Mouse (Mus musculus) cortical plate, adult 2 months (tissue): ENCODE measurements around the gene Tst. TPM values are rescaled to one million over a fixed set of nuclear protein-coding genes. Genes with fewer than 3 reads are reported as not detected.

Experiments used
- H3K27ac ChIP-seq: fragments of 200-500 bp; 2 replicates; pipeline ENCODE4 v1.5.1; 2012; ENCODE audit warnings: low read length, control low read depth, inconsistent platforms; ENCODE audit not compliant: insufficient read depth
- H3K4me1 ChIP-seq: fragments of 200-500 bp; 2 replicates; pipeline ENCODE4 v1.6.1; 2011; ENCODE audit warnings: low read length; ENCODE audit not compliant: control insufficient read depth, insufficient read depth
- H3K4me3 ChIP-seq: fragments of 200-500 bp; 2 replicates; pipeline ENCODE4 v1.5.1; 2011; ENCODE audit warnings: mild to moderate bottlenecking, low read length, control low read depth; ENCODE audit not compliant: insufficient read depth
- CTCF ChIP-seq: fragments of 200-500 bp; IDR thresholded peaks from 2 replicates; pipeline ENCODE4 v1.5.1; 2011; ENCODE audit warnings: mild to moderate bottlenecking, control low read depth, low read length; ENCODE audit not compliant: insufficient read depth; ENCODE audit errors: extremely low read depth
- POLR2A ChIP-seq: fragments of 200-500 bp; IDR thresholded peaks from 2 replicates; pipeline ENCODE4 v1.6.1; 2011; ENCODE audit warnings: mild to moderate bottlenecking, low read length, control low read depth; ENCODE audit not compliant: insufficient read depth; ENCODE audit errors: extremely low read depth
- polyA plus RNA-seq: library from polyadenylated mRNA; depleted of rRNA; stranded (reverse); fragments of >200 nt; gene quantifications from 2 replicates; pipeline ENCODE4 v1.2.3, GENCODE M21; 2012; rRNA removed

Tst gene
- polyA plus RNA-seq, 1 experiment: 67.6 TPM

- Histone ChIP-seq H3K4me3 (no peak overlapping the region), H3K27ac (no peak overlapping the region), H3K4me1 (no peaks in the 10 kb centered on the region)
- no peak for TF ChIP-seq POLR2A
- peak; percentile 70 for TF ChIP-seq CTCF
Observed at GRCm38 (mm10) chr15:78354958-78355357, 50.7 kb downstream of the Tst start.

DNA sequence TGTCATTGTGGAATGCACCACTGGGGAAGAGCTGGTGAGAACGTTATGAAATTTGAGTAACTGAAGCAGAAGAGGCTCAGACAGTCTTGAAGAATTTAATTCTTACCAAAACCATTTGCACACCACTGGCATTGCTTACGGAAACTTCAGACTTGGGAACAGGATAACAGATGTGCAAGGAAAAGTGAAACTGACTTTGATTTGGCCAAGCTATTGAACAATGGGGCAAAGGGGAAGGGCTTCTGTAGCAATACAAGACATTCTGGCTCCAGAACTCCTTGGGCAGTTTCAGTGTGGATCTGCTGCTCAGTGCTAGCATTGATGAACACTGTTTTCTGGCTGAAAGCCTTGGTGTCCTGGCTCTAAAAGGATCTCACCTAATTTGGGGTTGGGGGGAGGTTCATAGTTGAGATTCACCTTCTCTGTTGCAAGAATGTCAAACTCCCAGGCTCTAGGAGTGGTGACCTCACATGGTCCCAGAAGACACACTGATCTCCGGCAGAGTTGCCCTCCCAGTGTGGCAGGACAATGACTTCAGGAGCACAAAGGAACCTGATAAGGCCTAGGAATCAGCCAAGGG is 54.0 kb downstream of the Tst start:
- TF ChIP-seq POLR2A (no peak), CTCF (no peak)
- Histone ChIP-seq H3K4me1 (no peaks in the 10 kb centered on the region), H3K27ac (no peak overlapping the region), H3K4me3 (no peak overlapping the region)

Other genes with a start within 250 kb of the Tst start
- gene Ift27, start 231.8 kb downstream of the Tst start, polyA plus RNA-seq: 43.9 and 44.4 TPM in 2 replicates
- 121 and 122 TPM in 2 replicates for gene Pvalb, start 199.5 kb downstream of the Tst start, polyA plus RNA-seq
- 1.7 and 1.9 TPM in 2 replicates for gene Ncf4, start 161.1 kb downstream of the Tst start, polyA plus RNA-seq
- gene Csf2rb2, start 100.2 kb downstream of the Tst start, polyA plus RNA-seq: 0.50 and 0.72 TPM in 2 replicates
- 1.2 and 1.8 TPM in 2 replicates for gene Csf2rb, start 80.2 kb downstream of the Tst start, polyA plus RNA-seq
- gene Tex33, start 10.0 kb downstream of the Tst start, polyA plus RNA-seq: not detected in 2 replicates
- gene Mpst, start 509 bp upstream of the Tst start, polyA plus RNA-seq: 66.7 and 72.9 TPM in 2 replicates
- gene Kctd17, start 22.7 kb upstream of the Tst start, polyA plus RNA-seq: 489 and 526 TPM in 2 replicates
- 0.04 and 0.11 TPM in 2 replicates for gene Tmprss6, start 62.7 kb upstream of the Tst start, polyA plus RNA-seq
- 0.11 and 0.29 TPM in 2 replicates for gene Il2rb, start 89.4 kb upstream of the Tst start, polyA plus RNA-seq
- gene C1qtnf6, start 125.5 kb upstream of the Tst start, polyA plus RNA-seq: 3.6 and 3.9 TPM in 2 replicates
- 13.8 and 20.9 TPM in 2 replicates for gene Sstr3, start 138.8 kb upstream of the Tst start, polyA plus RNA-seq
- gene Rac2, start 166.9 kb upstream of the Tst start, polyA plus RNA-seq: 6.0 and 7.2 TPM in 2 replicates
- gene Cyth4, start 191.1 kb upstream of the Tst start, polyA plus RNA-seq: 14.0 and 15.7 TPM in 2 replicates